Mouse (Mus musculus): ENCODE data around the gene Lce1g.

Lce1g gene

DNA sequence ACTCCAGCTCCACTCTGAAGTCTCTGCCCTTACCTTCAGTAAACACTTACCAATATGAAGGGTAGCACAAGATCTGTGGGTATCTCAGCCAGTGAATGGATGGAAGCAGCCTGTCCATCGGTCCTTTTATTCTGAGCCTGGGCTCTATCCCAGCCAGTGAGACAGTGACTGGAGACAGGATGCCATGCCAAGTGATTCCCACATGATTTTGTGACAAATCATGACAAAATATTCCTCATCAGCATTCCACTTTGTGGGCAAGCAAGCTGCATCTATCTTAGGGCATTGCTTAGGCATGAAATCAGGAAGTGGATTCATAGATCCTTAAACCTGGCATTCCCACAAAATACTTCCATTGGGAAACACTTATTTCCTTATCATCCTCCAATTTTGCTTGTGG is at the start of gene Lce1g:
Gene Lce1g, minus strand, starts transcription at position 101 of the 400 bp plus-strand sequence.
- DNase-seq (ENCODE audit: low spot score in 2 of 2): no peak

DNA sequence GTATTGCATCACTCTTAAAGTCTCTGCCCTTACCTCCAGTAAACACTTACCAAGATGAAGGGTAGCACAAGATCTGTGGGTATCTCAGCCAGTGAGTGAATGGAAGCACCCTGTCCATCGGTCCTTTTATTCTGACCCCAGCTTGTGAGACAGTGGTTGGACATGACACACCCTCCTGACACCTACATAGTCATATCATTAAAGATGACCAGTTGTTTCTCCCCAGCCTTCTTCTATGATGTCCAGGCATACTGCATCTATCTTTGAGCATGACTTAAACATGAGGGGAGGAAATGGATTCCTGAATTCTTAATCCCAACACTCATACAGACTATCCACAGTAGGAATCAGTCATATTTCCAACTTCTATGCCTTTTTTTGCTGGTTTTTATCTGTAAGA is 38.3 kb upstream of the Lce1g start, which contains the start of gene Lce1j:
Gene Lce1j, minus strand, starts transcription at position 101 of the 400 bp plus-strand sequence.
- no peak for DNase-seq (ENCODE audit: low spot score in 2 of 2)

DNA sequence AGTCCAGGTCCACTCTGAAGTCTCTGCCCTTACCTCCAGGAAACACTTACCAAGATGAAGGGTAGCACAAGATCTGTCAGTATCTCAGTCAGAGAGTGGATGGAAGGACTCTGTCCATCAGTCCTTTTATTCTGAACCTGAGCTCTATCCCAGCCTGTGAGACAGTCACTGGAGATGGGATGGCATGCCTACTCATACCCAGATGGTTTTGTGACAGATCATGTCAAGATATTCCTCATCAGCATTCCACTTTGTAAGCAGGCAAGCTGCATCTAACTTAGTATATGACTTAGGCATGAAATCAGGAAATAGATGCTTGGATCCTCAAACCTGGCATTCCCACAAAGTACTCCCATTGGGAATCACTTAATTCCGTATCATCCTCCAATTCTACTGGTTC is 26.7 kb upstream of the Lce1g start, which contains the start of gene Lce1i:
Gene Lce1i, minus strand, starts transcription at position 101 of the 400 bp plus-strand sequence.
- no peak for DNase-seq (ENCODE audit: low spot score in 2 of 2)

DNA sequence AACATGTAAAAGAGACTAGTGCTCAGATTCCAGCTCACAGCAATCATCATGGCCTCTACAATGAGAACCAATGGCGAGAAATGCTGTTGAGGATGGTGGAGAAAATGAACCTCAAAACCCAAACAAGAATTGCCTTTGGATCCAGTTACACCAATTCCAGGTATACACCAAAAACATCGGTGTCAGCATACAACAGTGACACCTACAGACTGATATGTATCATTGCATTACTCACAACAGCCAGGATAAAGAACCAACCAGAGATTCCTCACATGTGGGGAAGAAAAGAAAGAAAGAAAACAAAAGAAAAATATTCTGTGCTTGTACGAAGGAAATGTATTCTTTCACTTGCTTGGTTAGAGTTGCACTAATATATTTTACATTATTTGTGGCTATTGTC is 19.4 kb upstream of the Lce1g start:
- DNase-seq (ENCODE audit: low spot score in 2 of 2): no peak

DNA sequence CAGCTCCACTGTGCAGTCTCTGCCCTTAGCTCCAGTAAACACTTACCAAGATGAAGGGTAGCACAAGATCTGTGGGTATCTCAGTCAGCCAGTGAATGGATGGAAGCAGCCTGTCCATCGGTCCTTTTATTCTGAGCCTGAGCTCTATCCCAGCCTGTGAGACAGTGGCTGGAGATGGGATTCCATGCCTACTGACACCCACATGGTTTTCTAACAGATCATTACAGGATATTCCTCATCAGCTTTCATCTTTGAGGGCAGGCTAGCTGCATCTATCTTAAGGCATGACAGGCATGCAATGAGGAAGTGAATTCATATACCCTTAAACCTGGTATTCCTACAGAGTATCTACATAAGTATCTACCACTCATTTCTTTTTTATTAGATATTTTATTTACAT is 12.8 kb upstream of the Lce1g start, which contains the start of gene Lce1h:
Gene Lce1h, minus strand, starts transcription at position 101 of the 400 bp plus-strand sequence.
- DNase-seq (ENCODE audit: low spot score in 2 of 2): no peak

DNA sequence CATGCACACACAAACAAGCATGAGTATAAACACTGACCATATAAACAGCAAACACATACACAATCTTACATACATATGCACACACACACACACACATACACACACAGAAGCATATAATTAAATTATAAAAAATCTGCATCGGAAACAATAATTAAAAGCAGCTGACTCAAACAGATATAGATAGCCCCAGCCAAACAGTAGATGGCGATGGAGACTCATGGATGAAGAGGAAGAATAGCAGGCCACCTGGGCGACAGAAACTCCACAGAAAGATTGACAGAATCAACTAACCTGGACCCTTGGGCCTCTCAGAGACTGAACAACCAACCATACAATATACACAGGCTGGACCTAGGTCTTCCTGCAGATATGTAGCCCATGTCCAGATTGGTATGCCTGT is 1.1 kb upstream of the Lce1g start:
- DNase-seq (ENCODE audit: low spot score in 2 of 2): no peak

DNA sequence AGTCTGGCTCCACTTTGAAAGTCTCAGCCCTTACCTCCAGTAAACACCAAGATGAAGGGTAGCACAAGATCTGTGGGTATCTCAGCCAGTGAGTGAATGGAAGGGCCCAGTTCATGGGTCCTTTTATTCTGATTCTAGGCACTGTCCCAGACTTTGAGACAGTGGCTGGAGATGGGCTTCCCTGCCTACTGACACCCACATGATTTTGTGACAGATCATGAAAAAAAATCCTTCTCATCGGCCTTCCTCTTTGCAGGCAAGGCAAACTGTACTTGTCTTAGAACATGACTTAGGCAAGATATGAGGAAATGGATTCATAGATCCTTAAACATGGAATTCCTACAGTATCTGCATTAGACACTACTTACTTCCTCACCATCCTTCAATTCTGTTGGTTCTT is 13.1 kb downstream of the Lce1g start, which contains the start of gene Gm38119:
Gene Gm38119, minus strand, starts transcription at position 101 of the 400 bp plus-strand sequence.
- DNase-seq (ENCODE audit: low spot score in 2 of 2): no peak

DNA sequence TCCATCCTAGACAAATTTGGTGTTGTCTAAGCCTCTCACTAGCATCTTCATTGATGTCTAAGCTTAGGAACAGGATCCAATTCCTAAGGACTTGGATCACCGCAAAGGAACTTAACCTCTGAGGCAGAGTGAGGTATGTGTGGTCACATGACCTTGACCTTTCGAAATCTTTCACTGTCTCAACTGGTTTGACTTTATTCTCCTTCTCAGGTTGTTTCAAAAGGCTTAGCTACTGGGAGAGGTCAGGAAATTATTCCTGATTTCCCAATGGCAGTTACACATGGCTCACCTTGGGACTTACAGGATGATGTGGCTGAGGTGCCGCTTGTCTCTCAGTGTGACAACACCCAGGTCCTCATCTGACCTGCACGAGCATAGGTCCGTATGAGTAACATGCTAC is 29.5 kb downstream of the Lce1g start:
- DNase-seq (ENCODE audit: low spot score in 2 of 2): no peak

DNA sequence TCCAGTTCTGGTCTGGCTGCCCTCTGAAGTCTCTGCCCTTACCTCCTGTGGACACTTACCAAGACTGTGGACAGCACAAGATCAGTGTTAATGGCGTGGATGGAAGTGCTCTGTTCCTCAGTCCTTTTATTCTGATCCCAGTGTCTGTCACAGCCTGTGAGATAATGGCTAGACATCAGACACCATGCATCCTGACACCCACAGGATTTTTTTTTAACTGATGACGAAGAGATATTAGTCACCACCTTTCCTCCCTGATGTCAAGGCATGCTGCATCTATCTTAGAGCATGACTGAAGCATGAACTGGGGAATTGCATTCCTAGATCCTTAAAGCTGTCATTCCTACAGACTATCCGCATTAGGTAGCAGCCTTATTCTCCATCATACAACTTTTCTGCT is 31.9 kb downstream of the Lce1g start, which contains the start of gene Lce1f:
Gene Lce1f, minus strand, starts transcription at position 101 of the 400 bp plus-strand sequence.
- DNase-seq (ENCODE audit: low spot score in 2 of 2): no peak

DNA sequence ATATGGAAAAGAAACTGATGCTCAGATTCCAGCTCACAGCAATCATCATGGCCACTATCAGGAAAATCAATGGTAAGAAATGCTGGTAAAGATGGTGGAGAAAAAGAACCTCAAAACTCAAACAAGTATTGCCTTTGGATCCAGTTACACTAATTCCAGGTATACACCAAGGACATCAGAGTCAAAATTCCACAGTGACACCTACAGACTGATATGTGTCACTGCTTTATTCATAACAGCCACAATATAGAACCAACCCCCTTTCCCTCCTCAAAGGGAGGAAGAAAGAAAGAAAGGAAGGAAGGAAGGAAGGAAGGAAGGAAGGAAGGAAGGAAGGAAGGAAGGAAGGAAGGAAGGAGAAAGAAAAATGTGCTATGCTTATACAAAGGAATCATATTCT is 37.0 kb downstream of the Lce1g start:
- no peak for DNase-seq (ENCODE audit: low spot score in 2 of 2)

DNA sequence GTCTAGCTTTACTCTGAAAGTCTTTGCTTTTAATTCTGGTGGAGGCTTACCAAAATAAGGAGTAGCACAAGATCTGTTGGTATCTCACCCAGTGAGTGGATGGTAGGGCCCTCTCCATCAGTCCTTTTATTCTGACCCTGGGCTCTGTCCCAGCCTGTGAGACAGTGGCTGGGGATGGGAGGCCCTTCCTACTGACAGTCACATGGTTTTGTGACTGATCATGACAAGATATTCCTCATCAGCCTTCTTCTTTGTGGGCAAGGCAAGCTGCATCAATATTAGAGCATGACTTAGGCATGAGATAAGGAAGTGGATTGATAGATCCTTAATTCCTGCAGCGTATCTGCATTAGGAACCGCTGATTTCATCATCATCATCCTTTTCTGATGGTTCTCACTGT is 43.2 kb downstream of the Lce1g start, which contains the start of gene Lce1e:
Gene Lce1e, minus strand, starts transcription at position 101 of the 400 bp plus-strand sequence.
- no peak for DNase-seq (ENCODE audit: low spot score in 2 of 2)
